Mouse (Mus musculus) bone marrow macrophage, adult 2 months (primary cell): ENCODE data around the gene Slc35b3.

Experiments
- CTCF ChIP-seq: IDR thresholded peaks from 2 replicates; pipeline ENCODE4 v1.5.1; 2012; ENCODE audit warnings: low read depth, mild to moderate bottlenecking, low read length, moderate library complexity
- POLR2A ChIP-seq: IDR thresholded peaks from 2 replicates; pipeline ENCODE4 v1.6.1; 2012; ENCODE audit warnings: mild to moderate bottlenecking, low read depth, low read length, borderline replicate concordance

DNA sequence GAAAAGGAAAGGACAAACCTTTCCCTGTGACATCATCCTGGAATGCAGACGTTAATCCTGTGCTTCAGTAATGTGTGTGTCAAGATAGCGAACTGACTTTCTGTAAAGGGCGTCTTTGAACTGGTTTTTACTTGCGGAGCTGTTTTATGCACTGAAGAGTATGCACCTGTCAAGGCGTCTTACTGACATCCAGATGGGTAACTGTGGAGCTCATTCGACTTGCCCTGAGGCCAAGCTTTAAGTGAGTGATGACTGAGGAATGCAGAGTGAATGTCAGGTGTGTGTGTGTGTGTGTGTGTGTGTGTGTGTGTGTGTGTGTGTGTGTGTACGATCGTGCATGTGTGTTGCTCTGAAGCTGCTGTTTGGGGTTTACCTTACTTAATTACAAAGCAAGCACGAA lies 38.3 kb upstream of the Slc35b3 start:
- TF ChIP-seq CTCF (no peak), POLR2A (no peak)
